Comparison of ENCODE assay signal across 9 mouse cellular contexts in the genomic region with DNA sequence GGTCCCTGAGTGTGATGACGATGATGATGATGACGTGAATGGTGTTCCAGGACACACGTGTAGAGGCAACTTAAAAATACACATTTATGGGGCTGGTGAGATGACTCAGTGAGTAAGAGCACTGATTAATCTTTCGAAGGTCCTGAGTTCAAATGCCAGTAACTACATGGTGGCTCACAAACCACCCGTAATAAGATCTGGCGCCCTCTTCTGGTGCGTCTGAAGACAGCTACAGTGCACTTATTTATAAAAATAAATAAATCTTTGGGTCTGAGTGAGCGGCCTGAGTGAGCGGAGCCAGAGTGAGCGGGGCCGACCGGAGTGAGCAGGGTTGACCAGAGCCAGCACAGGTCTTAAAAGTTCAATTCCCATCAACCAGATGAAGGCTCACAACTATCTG. TPM values are rescaled to one million over a fixed set of nuclear protein-coding genes. Genes with fewer than 3 reads are reported as not detected.
DNase-seq lines count a peak whose midpoint lies in the region; TF ChIP-seq lines count a peak whose summit lies in the region.
"Had no signal": no experiment of that assay in that cellular context is flagged by ENCODE, and none has a peak within 500 bp of the region (broad histone marks: within the 10 kb centered on the region; RNA-seq: fewer than 3 reads in every experiment).

No protein-coding gene starts in this region.

- no peak overlapping the region for H3K27ac ChIP-seq in left cerebral cortex, adult 2 months

- no peak overlapping the region for H3K4me3 ChIP-seq in left cerebral cortex, adult 2 months

- intact Hi-C loops in left cerebral cortex, adult 2 months (cut with DNase I) = no loop called here
- intact Hi-C loops in left cerebral cortex, postnatal 25 days (cut with DNase I) = no loop called here

- peak; percentile 57 for TF ChIP-seq CTCF in left cerebral cortex, adult 2 months (IDR thresholded peaks at IDR 0.05)

- peak; percentile 51 to 59 for DNase-seq in cerebellum, postnatal 10 days
- DNase-seq in cerebellum, adult 11-12 months = no peak
- DNase-seq in left cerebral cortex, adult 2 months (ENCODE audit: extremely low spot score in 1 of 2, low spot score in 2 of 2) = peak in 1 of 2 experiments; percentile 26
- DNase-seq in left cerebral cortex, postnatal 25 days (ENCODE audit: low spot score in 2 of 2) = no peak
- peak; percentile 39 for DNase-seq in R1 (ENCODE audit: low read depth, low spot score)
- peak; percentile 44 for DNase-seq in lung, postnatal 36 days
- no peak for DNase-seq in layer of hippocampus, adult 9-10 months (ENCODE audit: low spot score)
- no peak for DNase-seq in cerebellum, adult 18-20 months
- DNase-seq: cerebellum, adult 11 months had no signal

RNA-seq across cellular contexts. Expression of a gene that starts 34.5 kb away (rescaled TPM):
- total RNA-seq in left cerebral cortex, adult 2 months (2021) = 10 to 100 TPM; 55.3 to 60.0 TPM
- 10 to 100 TPM; 46.0 to 53.5 TPM for total RNA-seq in left cerebral cortex, postnatal 25 days (2021)

Comparison
In these comparisons a context has a peak if more than half of its experiments do, and no peak if none do; other contexts are left out.
1. DNase-seq: peak in cerebellum, postnatal 10 days (2 of 2), R1 (single experiment) and lung, postnatal 36 days (single experiment); none in cerebellum, adult 11-12 months (single experiment), left cerebral cortex, postnatal 25 days (0 of 2), layer of hippocampus, adult 9-10 months (single experiment) and cerebellum, adult 18-20 months (0 of 2).